Mouse (Mus musculus): ENCODE results near the gene Tnfrsf13c.

GRCm38 (mm10) chr15:82196300-82196699, 27.9 kb downstream of the Tnfrsf13c start:
- TF ChIP-seq CTCF (IDR thresholded peaks at IDR 0.05; ENCODE audit: low read depth, low read length), result no peak
- TF ChIP-seq POLR2A (IDR thresholded peaks at IDR 0.05; ENCODE audit: insufficient read depth, low read length), result no peak
